Comparison of ENCODE assay signal across 10 mouse cellular contexts in genomic region chr12:117242181-117242580, GRCm38 (mm10).
DNase-seq lines count a peak whose midpoint lies in the region; ATAC-seq and TF ChIP-seq lines count a peak whose summit lies in the region.
"Had no signal": no experiment of that assay in that cellular context is flagged by ENCODE, and none has a peak within 500 bp of the region (broad histone marks: within the 10 kb centered on the region; RNA-seq: fewer than 3 reads in every experiment).

No protein-coding gene starts in this region.

- H3K9me3 ChIP-seq in hindbrain, embryonic 13.5 days, result no peaks in the 10 kb centered on the region
- H3K9me3 ChIP-seq in hindbrain, embryonic 10.5 days, result no peaks in the 10 kb centered on the region; the same call in 1 of the 2 replicates
- no peaks in the 10 kb centered on the region for H3K9me3 ChIP-seq in heart, embryonic 15.5 days (replicated peaks)
- no peaks in the 10 kb centered on the region for H3K9me3 ChIP-seq in lung, postnatal 0 days (ENCODE audit: low read length)
- H3K9me3 ChIP-seq: embryonic facial prominence, embryonic 13.5 days; liver, embryonic 15.5 days had no signal

- H3K4me3 ChIP-seq in hindbrain, embryonic 13.5 days, result no peak overlapping the region
- no peak overlapping the region for H3K4me3 ChIP-seq in hindbrain, embryonic 10.5 days
- H3K4me3 ChIP-seq in heart, embryonic 15.5 days, result no peak overlapping the region
- no peak overlapping the region for H3K4me3 ChIP-seq in lung, postnatal 0 days (ENCODE audit: low read depth, low read length)
- H3K4me3 ChIP-seq in left cerebral cortex, adult 2 months, result no peak overlapping the region
- H3K4me3 ChIP-seq: embryonic facial prominence, embryonic 13.5 days; liver, embryonic 15.5 days had no signal

- ATAC-seq in hindbrain, embryonic 13.5 days (ENCODE audit: low FRiP score), result 0 out of 2 replicates have a peak, but pooled peaks have one; percentile 23
- ATAC-seq in heart, embryonic 15.5 days (replicated peaks; ENCODE audit: insufficient number of reproducible peaks, insufficient read depth, low FRiP score, low read depth), result peak; percentile 61
- ATAC-seq in lung, postnatal 0 days, result peak; percentile 71

- H3K9ac ChIP-seq in hindbrain, embryonic 13.5 days, result no peak overlapping the region
- no peak overlapping the region for H3K9ac ChIP-seq in heart, embryonic 15.5 days
- no peak overlapping the region for H3K9ac ChIP-seq in lung, postnatal 0 days (replicated peaks; ENCODE audit: low read depth)
- H3K9ac ChIP-seq: embryonic facial prominence, embryonic 13.5 days; liver, embryonic 15.5 days had no signal

- TF ChIP-seq EP300 in lung, postnatal 0 days (IDR thresholded peaks at IDR 0.05), result 0 out of 2 replicates have a peak, but pooled peaks have one; percentile 29

- no peak overlapping the region for H3K4me2 ChIP-seq in hindbrain, embryonic 13.5 days
- no peak overlapping the region for H3K4me2 ChIP-seq in heart, embryonic 15.5 days
- no peak overlapping the region for H3K4me2 ChIP-seq in lung, postnatal 0 days (replicated peaks; ENCODE audit: low read depth, low read length)
- H3K4me2 ChIP-seq: embryonic facial prominence, embryonic 13.5 days; liver, embryonic 15.5 days had no signal

- peaks cover 16% of the 10 kb centered on the region; the same call in 1 of the 2 replicates for H3K4me1 ChIP-seq in hindbrain, embryonic 13.5 days (replicated peaks)
- peaks cover 12% of the 10 kb centered on the region for H3K4me1 ChIP-seq in hindbrain, embryonic 10.5 days (replicated peaks)
- H3K4me1 ChIP-seq in heart, embryonic 15.5 days (replicated peaks), result 0 out of 2 replicates have a peak, but pooled peaks cover 2% of the 10 kb centered on the region
- no peaks in the 10 kb centered on the region for H3K4me1 ChIP-seq in lung, postnatal 0 days (ENCODE audit: insufficient read depth, low read depth, low read length)
- H3K4me1 ChIP-seq: liver, embryonic 15.5 days had no signal

- intact Hi-C loops in left cerebral cortex, adult 2 months (cut with DNase I), result no loop called here

- H3K27ac ChIP-seq in hindbrain, embryonic 13.5 days, result no peak overlapping the region
- no peak overlapping the region for H3K27ac ChIP-seq in hindbrain, embryonic 10.5 days
- no peak overlapping the region for H3K27ac ChIP-seq in heart, embryonic 15.5 days
- H3K27ac ChIP-seq in lung, postnatal 0 days (ENCODE audit: low read length), result no peak overlapping the region
- H3K27ac ChIP-seq in left cerebral cortex, adult 2 months, result no peak overlapping the region
- H3K27ac ChIP-seq: embryonic facial prominence, embryonic 13.5 days; liver, embryonic 15.5 days had no signal

- H3K36me3 ChIP-seq in hindbrain, embryonic 13.5 days, result peaks cover 17% of the 10 kb centered on the region
- H3K36me3 ChIP-seq in hindbrain, embryonic 10.5 days, result peaks cover 97% of the 10 kb centered on the region
- no peaks in the 10 kb centered on the region for H3K36me3 ChIP-seq in heart, embryonic 15.5 days
- H3K36me3 ChIP-seq in lung, postnatal 0 days (ENCODE audit: insufficient read depth, low read length), result no peaks in the 10 kb centered on the region
- H3K36me3 ChIP-seq: embryonic facial prominence, embryonic 13.5 days; liver, embryonic 15.5 days had no signal

- TF ChIP-seq CTCF in lung, postnatal 0 days (IDR thresholded peaks at IDR 0.05), result no peak
- TF ChIP-seq CTCF in left cerebral cortex, adult 2 months (IDR thresholded peaks at IDR 0.05), result no peak

- 43% methylated on average over 7 of the region's 7 CpGs for whole genome bisulfite sequencing in hindbrain, embryonic 13.5 days
- 68% methylated on average over 7 of the region's 7 CpGs for WGBS in hindbrain, embryonic 10.5 days
- 29% methylated on average over 7 of the region's 7 CpGs for WGBS in heart, embryonic 15.5 days
- 45% methylated on average over 7 of the region's 7 CpGs for WGBS in lung, postnatal 0 days

- no peaks in the 10 kb centered on the region for H3K27me3 ChIP-seq in hindbrain, embryonic 13.5 days
- no peaks in the 10 kb centered on the region for H3K27me3 ChIP-seq in hindbrain, embryonic 10.5 days (ENCODE audit: insufficient read depth, poor library complexity, severe bottlenecking)
- peaks cover 3% of the 10 kb centered on the region; the same call in 1 of the 2 replicates for H3K27me3 ChIP-seq in heart, embryonic 15.5 days
- H3K27me3 ChIP-seq in lung, postnatal 0 days (replicated peaks; ENCODE audit: insufficient read depth, low read length), result no peaks in the 10 kb centered on the region
- H3K27me3 ChIP-seq: embryonic facial prominence, embryonic 13.5 days had no signal

- no peak for DNase-seq in hindbrain, embryonic 10.5 days (ENCODE audit: low spot score)
- peak; percentile 49 for DNase-seq in adrenal gland, adult 8-10 months
- DNase-seq in lung, postnatal 0 days (ENCODE audit: low spot score), result peak; percentile 39
- no peak for DNase-seq in gastrocnemius, adult 18-20 months (ENCODE audit: low spot score)
- no peak for DNase-seq in left cerebral cortex, adult 2 months (ENCODE audit: extremely low spot score in 1 of 2, low spot score in 2 of 2)
- DNase-seq in testis, postnatal 14 days (ENCODE audit: low spot score), result no peak

Comparison
In these comparisons a context has a peak if more than half of its experiments do, and no peak if none do; other contexts are left out.
1. DNase-seq: peak in adrenal gland, adult 8-10 months (single experiment) and lung, postnatal 0 days (single experiment); none in hindbrain, embryonic 10.5 days (single experiment), gastrocnemius, adult 18-20 months (single experiment), left cerebral cortex, adult 2 months (0 of 2) and testis, postnatal 14 days (single experiment).
2. Peak in every context shown above with its lines, with median percentiles within 50 percentile points of each other: ATAC-seq.